Mouse (Mus musculus) limb, embryonic 11.5 days (tissue): Measurements from ENCODE around the gene Bok. TPM values are rescaled to one million over a fixed set of nuclear protein-coding genes. Genes with fewer than 3 reads are reported as not detected.
A peak's percentile ranks its signal among the peaks of the same experiment; 100 is the strongest.
"Not testable (repeated sequence)": the region's sequence is repeated elsewhere in the genome, so short reads cannot be mapped to it uniquely, and the experiment has no call there.

Experiments
- ATAC-seq: fragments of 200-750 bp; cut with Nextera tagmentation; 2 replicates; pipeline ENCODE4 v1.8.0; 2017; ENCODE audit warnings: low read depth; ENCODE audit not compliant: insufficient number of reproducible peaks, low FRiP score, low TSS enrichment
- DNase-seq: peaks from one replicate; pipeline ENCODE4 v3.0.0-alpha.2; 2015; ENCODE audit warnings: low spot score
- H3K27ac ChIP-seq: fragments of 300-500 bp; sonication (generic); replicated peaks from 2 replicates; pipeline ENCODE4 v1.5.1; 2014; ENCODE audit warnings: low read depth, mild to moderate bottlenecking, low read length
- H3K27me3 ChIP-seq: fragments of 300-500 bp; sonication (generic); 2 replicates; pipeline ENCODE4 v1.6.1; 2014; ENCODE audit warnings: mild to moderate bottlenecking, low read length, mixed read lengths; ENCODE audit not compliant: control insufficient read depth, insufficient read depth
- H3K36me3 ChIP-seq: fragments of 300-500 bp; sonication (generic); 2 replicates; pipeline ENCODE4 v1.6.1; 2014; ENCODE audit warnings: mild to moderate bottlenecking, low read length, moderate library complexity, mixed read lengths; ENCODE audit not compliant: control insufficient read depth, insufficient read depth
- H3K4me1 ChIP-seq: fragments of 300-500 bp; sonication (generic); 2 replicates; pipeline ENCODE4 v1.6.1; 2014; ENCODE audit warnings: low read length, mixed read lengths; ENCODE audit not compliant: control insufficient read depth, insufficient read depth
- H3K4me2 ChIP-seq: fragments of 300-500 bp; sonication (generic); 2 replicates; pipeline ENCODE4 v1.6.1; 2014; ENCODE audit warnings: low read depth, mild to moderate bottlenecking, moderate library complexity; ENCODE audit not compliant: severe bottlenecking
- H3K4me3 ChIP-seq: fragments of 300-500 bp; sonication (generic); 2 replicates; pipeline ENCODE4 v1.5.1; 2014; ENCODE audit warnings: low read depth, low read length
- H3K9ac ChIP-seq: fragments of 300-500 bp; sonication (generic); 2 replicates; pipeline ENCODE4 v1.6.1; 2014; ENCODE audit warnings: mild to moderate bottlenecking, low read length
- H3K9me3 ChIP-seq: fragments of 300-500 bp; sonication (generic); 2 replicates; pipeline ENCODE4 v1.6.1; 2016; ENCODE audit warnings: low read length; ENCODE audit not compliant: control insufficient read depth
- WGBS: fragments of 180-500 bp; shearing (Covaris S2); extraction: QIAGEN DNeasy Blood & Tissue Kit; methylation state at CpG from one replicate; pipeline ENCODE4 v1.1.7; 2014; 5-methylcytosine and 5-hydroxymethylcytosine counted together
- polyA plus RNA-seq: library from polyadenylated mRNA; unstranded; fragments of >200 nt; fragmentation: Nextera tagmentation; extraction: Ambion mirVana; gene quantifications from 2 replicates; pipeline ENCODE4 v1.2.1, GENCODE M21; 2014

The Bok gene
- polyA plus RNA-seq, 1 experiment from 2014 or later = 29.2 TPM

DNA sequence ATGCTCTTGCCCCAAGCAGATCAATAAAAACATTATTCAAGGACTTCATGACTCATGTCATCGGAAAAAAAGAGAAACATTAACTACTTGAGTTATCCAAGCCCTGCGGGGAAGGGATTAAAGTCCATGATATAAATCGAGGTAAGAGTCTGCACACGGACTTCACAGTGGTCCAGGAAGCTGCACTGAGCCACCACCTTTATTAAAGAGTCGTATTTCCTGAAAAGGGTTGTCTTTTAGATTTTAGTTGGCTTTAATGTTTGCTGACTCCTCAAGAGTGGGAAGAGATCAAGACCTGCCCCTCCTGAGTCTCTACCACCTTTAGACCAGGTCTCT, 28.5 kb upstream of the Bok start:
- H3K9me3 ChIP-seq = no peaks in the 10 kb centered on the region
- no peaks in the 10 kb centered on the region for H3K36me3 ChIP-seq
- ATAC-seq = no peak
- 70% methylated on average over 5 of the region's 5 CpGs for WGBS
- H3K4me2 ChIP-seq = no peak overlapping the region
- H3K9ac ChIP-seq = no peak overlapping the region
- DNase-seq = no peak
- H3K4me1 ChIP-seq = no peaks in the 10 kb centered on the region
- no peaks in the 10 kb centered on the region for H3K27me3 ChIP-seq
- H3K27ac ChIP-seq = no peak overlapping the region
- H3K4me3 ChIP-seq = no peak overlapping the region

- not testable (repeated sequence) for H3K27me3 ChIP-seq, H3K4me3 ChIP-seq, H3K9ac ChIP-seq, DNase-seq, H3K4me1 ChIP-seq, H3K4me2 ChIP-seq, H3K9me3 ChIP-seq, H3K36me3 ChIP-seq, H3K27ac ChIP-seq, ATAC-seq
These were observed 26.9 kb upstream of the Bok start, which contains the start of gene Stk25 for GRCm38 (mm10) chr1:93658559-93658958. Gene Stk25 (minus strand): TSS chr1:93658659.

GRCm38 (mm10) chr1:93667760-93668400, 17.6 kb upstream of the Bok start:
- no peaks in the 10 kb centered on the region for H3K27me3 ChIP-seq
- no peak overlapping the region for H3K27ac ChIP-seq
- no peaks in the 10 kb centered on the region for H3K9me3 ChIP-seq
- no peak overlapping the region for H3K4me3 ChIP-seq
- 30% methylated on average over 13 of the region's 13 CpGs for WGBS
- H3K9ac ChIP-seq = no peak overlapping the region
- no peaks in the 10 kb centered on the region for H3K4me1 ChIP-seq
- no peaks in the 10 kb centered on the region for H3K36me3 ChIP-seq
- DNase-seq (peak; percentile 41), ATAC-seq (0 out of 2 replicates have a peak, but pooled peaks have one; percentile 15)
- no peak overlapping the region for H3K4me2 ChIP-seq

DNA sequence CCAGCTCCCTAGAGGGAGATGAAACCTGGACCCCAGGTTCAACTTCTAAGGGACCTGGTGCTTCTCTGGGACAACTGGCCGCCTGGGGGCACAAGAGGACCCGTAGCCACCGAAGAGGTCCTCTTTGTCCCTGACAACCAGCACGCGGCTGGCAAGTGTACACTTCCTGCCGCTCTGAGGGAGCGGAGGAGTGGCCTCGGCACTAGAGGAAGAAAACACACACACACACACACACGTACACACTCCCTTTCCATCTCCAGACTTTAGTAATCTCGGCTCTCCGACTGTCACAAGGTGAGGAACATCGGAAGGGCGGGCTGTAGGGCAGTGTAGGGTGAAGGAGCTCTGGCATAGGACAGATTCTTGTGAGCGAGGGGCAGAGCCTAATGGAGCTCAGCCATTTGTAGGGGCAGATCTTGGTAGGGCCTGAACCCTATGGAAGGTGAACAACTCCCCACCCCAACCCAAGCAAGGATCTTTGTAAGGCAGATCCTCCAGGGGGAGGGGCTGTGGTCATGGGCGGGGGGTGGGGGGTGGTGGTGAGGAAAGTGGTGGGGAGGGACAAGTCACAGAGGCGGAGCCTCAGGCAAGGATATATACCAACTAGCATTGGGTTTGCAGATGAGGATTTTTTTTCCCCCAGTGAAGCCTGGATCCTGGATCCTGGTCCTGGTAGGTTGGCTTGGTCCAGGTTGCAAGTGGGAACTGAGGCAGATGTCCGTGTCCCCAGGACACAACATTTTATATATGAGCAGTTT, 16.5 kb upstream of the Bok start:
- peak; percentile 79 for ATAC-seq
- Histone ChIP-seq H3K9me3 (no peaks in the 10 kb centered on the region), H3K9ac (peak overlapping the region; percentile 60), H3K4me2 (peak overlapping the region; percentile 51), H3K36me3 (no peaks in the 10 kb centered on the region), H3K27me3 (no peaks in the 10 kb centered on the region), H3K4me3 (peak overlapping the region; percentile 29), H3K4me1 (no peaks in the 10 kb centered on the region), H3K27ac (peak overlapping the region; percentile 63; the same call in 1 of the 2 replicates)
- WGBS = 11% methylated on average over 17 of the region's 17 CpGs
- DNase-seq = peak; percentile 83

DNA sequence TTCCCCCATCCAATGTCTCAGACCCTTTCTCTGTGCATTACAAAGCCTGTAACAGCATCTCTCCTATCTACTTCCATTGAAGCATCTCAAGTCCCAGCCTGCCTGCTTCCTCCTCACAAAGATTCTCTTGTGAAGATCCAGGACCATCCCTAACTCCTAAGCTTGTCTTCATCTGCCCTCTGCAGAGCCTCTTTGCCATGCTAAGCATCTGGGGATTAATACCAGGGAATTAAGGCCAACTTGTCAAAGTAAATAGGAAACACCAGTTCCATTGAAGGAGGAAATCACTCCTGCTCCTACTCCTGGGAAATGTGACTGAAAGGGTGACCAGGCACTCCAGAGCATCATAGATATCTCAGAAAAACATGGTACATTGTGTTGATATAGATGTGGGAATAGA, 15.5 kb upstream of the Bok start:
- H3K4me1 ChIP-seq = no peaks in the 10 kb centered on the region
- no peak overlapping the region for H3K4me3 ChIP-seq
- ATAC-seq = no peak
- no peak overlapping the region for H3K4me2 ChIP-seq
- no peak for DNase-seq
- H3K27me3 ChIP-seq = no peaks in the 10 kb centered on the region
- no peaks in the 10 kb centered on the region for H3K9me3 ChIP-seq
- no peaks in the 10 kb centered on the region for H3K36me3 ChIP-seq
- H3K9ac ChIP-seq = no peak overlapping the region
- H3K27ac ChIP-seq = no peak overlapping the region

GRCm38 (mm10) chr1:93672682-93673081, 12.8 kb upstream of the Bok start:
- no peak overlapping the region for H3K27ac ChIP-seq
- H3K4me2 ChIP-seq = no peak overlapping the region
- no peaks in the 10 kb centered on the region for H3K9me3 ChIP-seq
- ATAC-seq (no peak), DNase-seq (no peak)
- no peak overlapping the region for H3K4me3 ChIP-seq
- no peaks in the 10 kb centered on the region for H3K27me3 ChIP-seq
- 93% methylated on average over 5 of the region's 5 CpGs for WGBS
- H3K4me1 ChIP-seq = no peaks in the 10 kb centered on the region
- no peak overlapping the region for H3K9ac ChIP-seq
- H3K36me3 ChIP-seq = no peaks in the 10 kb centered on the region

DNA sequence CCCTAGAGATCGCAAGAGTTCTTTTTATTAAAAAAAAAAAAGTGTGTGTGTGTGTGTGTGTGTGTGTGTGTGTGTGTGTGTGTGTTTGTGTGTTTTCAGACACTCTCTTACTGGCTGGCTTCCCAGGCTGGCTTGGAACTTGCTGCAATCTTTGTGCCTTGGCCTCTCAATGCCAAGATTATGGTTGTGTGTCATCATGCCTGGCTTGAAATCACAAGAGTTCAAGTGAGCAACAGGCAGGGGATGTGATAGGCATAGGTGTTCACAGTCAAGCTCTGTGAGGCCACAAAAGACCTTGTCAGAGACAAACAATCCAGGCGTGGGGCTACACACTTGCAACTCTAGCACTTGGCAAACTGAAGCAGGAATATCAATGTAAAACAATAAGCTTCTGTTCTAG, 7.1 kb upstream of the Bok start:
- H3K27me3 ChIP-seq = no peaks in the 10 kb centered on the region
- no peak overlapping the region for H3K4me3 ChIP-seq
- DNase-seq = no peak
- no peaks in the 10 kb centered on the region for H3K36me3 ChIP-seq
- WGBS = 67% methylated on average over 2 of the region's 2 CpGs
- H3K9ac ChIP-seq = no peak overlapping the region
- no peaks in the 10 kb centered on the region for H3K9me3 ChIP-seq
- H3K27ac ChIP-seq = no peak overlapping the region
- H3K4me2 ChIP-seq = no peak overlapping the region
- no peaks in the 10 kb centered on the region for H3K4me1 ChIP-seq
- no peak for ATAC-seq

DNA sequence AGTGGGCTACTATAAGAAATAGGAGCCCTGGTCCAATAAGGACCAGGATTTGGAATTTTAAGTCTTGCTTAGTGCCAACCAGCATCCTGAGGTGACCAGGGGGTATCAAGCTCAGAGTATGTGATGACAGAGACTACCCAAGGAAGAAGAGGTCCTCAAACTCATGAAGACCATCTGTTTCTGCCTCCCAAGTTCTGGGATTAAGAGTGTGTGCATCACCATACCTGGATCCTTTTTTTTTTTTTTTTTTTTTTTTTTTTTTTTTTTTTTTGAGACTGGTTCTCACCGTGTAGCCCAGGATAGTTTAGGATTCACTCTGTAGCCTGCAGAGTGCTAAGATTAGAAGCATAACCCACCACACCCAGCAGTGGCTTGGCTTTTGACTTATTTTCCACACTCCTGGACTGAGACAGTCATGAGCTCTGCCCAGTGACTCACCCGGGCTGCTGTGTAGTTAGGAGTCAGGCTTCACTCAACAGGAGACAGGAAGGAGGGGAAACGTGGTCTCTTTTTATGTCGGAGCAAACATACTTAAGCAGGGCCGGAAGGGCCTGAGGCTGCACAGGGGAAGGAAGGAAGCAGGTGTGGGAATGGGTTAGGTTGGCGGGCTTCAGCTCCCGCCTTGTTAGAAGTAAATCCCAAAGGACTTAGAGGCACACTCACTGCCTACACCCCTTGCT, 5.4 kb upstream of the Bok start:
- Histone ChIP-seq H3K4me2 (no peak overlapping the region), H3K4me3 (no peak overlapping the region), H3K27me3 (peaks cover 2% of the 10 kb centered on the region; the same call in 1 of the 2 replicates), H3K9me3 (no peaks in the 10 kb centered on the region), H3K9ac (no peak overlapping the region), H3K4me1 (no peaks in the 10 kb centered on the region), H3K36me3 (no peaks in the 10 kb centered on the region), H3K27ac (no peak overlapping the region)
- 0 out of 2 replicates have a peak, but pooled peaks have one; percentile 26 for ATAC-seq
- peak; percentile 25 for DNase-seq
- 60% methylated on average over 7 of the region's 7 CpGs for WGBS
